Mouse (Mus musculus) stomach, embryonic 14.5 days (tissue): ENCODE measurements at regions not wholly inside any gene's neighbourhood (a gene's known extent, or its start where the extent isn't known, plus 50 kb on each side); places are given as distances from the start of the nearest gene placed in this dataset.
A peak's percentile ranks its signal among the peaks of the same experiment; 100 is the strongest.

ENCODE experiments used
- ATAC-seq: fragments of 200-750 bp; cut with Nextera tagmentation; 2 replicates; pipeline ENCODE4 v1.8.0; 2017; ENCODE audit warnings: low read depth, moderate TSS enrichment; ENCODE audit not compliant: insufficient number of reproducible peaks, insufficient read depth, low FRiP score
- H3K27ac ChIP-seq: fragments of 300-500 bp; sonication (generic); 2 replicates; pipeline ENCODE4 v1.5.1; 2014; ENCODE audit warnings: mild to moderate bottlenecking, low read length, moderate library complexity, mixed read lengths
- H3K27me3 ChIP-seq: fragments of 300-500 bp; sonication (generic); 2 replicates; pipeline ENCODE4 v1.6.1; 2014; ENCODE audit warnings: low read length, control low read depth, mixed read lengths; ENCODE audit not compliant: control insufficient read depth, insufficient read depth
- H3K36me3 ChIP-seq: fragments of 300-500 bp; sonication (generic); 2 replicates; pipeline ENCODE4 v1.6.1; 2014; ENCODE audit warnings: mild to moderate bottlenecking, control low read depth, low read length, moderate library complexity, mixed read lengths; ENCODE audit not compliant: control insufficient read depth, insufficient read depth
- H3K4me1 ChIP-seq: fragments of 300-500 bp; sonication (generic); 2 replicates; pipeline ENCODE4 v1.6.1; 2014; ENCODE audit warnings: low read length, control low read depth, mixed read lengths; ENCODE audit not compliant: control insufficient read depth, insufficient read depth
- H3K4me2 ChIP-seq: fragments of 300-500 bp; sonication (generic); replicated peaks from 2 replicates; pipeline ENCODE4 v1.6.1; 2014; ENCODE audit warnings: low read depth, low read length, control low read depth
- H3K4me3 ChIP-seq: fragments of 300-500 bp; sonication (generic); 2 replicates; pipeline ENCODE4 v1.5.1; 2014; ENCODE audit warnings: low read depth, low read length, control low read depth
- H3K9ac ChIP-seq: fragments of 300-500 bp; sonication (generic); replicated peaks from 2 replicates; pipeline ENCODE4 v1.6.1; 2014; ENCODE audit warnings: low read depth, mild to moderate bottlenecking, control low read depth, low read length, moderate library complexity, mixed read lengths
- H3K9me3 ChIP-seq: fragments of 300-500 bp; sonication (generic); 2 replicates; pipeline ENCODE4 v1.6.1; 2016; ENCODE audit warnings: low read depth, low read length, control low read depth; ENCODE audit not compliant: control insufficient read depth
- WGBS: fragments of 180-500 bp; shearing (Covaris S2); extraction: QIAGEN DNeasy Blood & Tissue Kit; methylation state at CpG from one replicate; pipeline ENCODE4 v1.1.7; 2014; 5-methylcytosine and 5-hydroxymethylcytosine counted together

DNA sequence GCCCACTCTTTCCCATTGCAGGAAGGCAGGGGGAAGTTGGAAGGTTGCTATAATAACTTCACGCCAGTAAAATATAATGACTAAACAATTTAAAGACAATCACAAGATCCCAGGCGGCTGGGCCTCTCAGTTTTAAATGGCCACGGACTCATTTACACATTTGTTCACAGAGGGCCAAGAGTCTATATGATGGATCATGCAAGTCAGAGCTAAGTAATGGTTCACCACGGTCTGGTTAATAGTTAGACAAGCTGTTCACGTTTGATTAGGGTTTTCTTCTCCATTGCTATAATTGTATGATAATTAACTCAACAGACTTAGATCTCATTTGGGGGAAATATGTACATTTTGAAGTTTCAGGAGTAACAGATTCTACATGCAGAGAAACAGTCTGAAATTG is 170.0 kb downstream of the Ppargc1a start:
- no peaks in the 10 kb centered on the region for H3K4me1 ChIP-seq
- H3K9me3 ChIP-seq: no peaks in the 10 kb centered on the region
- no peak overlapping the region for H3K9ac ChIP-seq
- H3K27ac ChIP-seq: no peak overlapping the region
- H3K36me3 ChIP-seq: no peaks in the 10 kb centered on the region
- no peak overlapping the region for H3K4me3 ChIP-seq
- no peak for ATAC-seq
- 56% methylated on average over 5 of the region's 5 CpGs for WGBS
- no peak overlapping the region for H3K4me2 ChIP-seq
- no peaks in the 10 kb centered on the region for H3K27me3 ChIP-seq

DNA sequence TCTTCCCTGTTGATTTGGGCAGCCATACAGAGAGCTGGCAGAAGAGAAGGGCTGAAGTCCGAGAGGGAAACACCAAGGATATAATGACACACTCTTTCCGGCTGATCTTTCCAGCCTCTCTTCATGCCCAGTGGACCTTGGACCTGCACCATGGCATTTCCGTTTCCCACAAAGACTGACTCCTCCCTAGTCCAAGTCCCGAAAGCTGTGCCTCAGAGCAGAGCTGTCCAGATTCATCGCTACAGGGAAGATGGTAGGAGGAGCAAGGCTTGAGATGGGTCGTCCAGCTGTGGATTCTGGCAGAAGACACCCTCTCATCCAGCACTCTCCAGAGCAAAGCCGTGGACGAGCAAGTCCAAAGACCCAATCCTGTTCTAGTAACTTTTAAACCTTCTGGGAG is 176.2 kb downstream of the Ppargc1a start:
- ATAC-seq: no peak
- H3K4me1 ChIP-seq: no peaks in the 10 kb centered on the region
- no peaks in the 10 kb centered on the region for H3K9me3 ChIP-seq
- H3K4me3 ChIP-seq: no peak overlapping the region
- no peaks in the 10 kb centered on the region for H3K36me3 ChIP-seq
- WGBS: 84% methylated on average over 8 of the region's 8 CpGs
- H3K4me2 ChIP-seq: no peak overlapping the region
- no peak overlapping the region for H3K27ac ChIP-seq
- no peak overlapping the region for H3K9ac ChIP-seq
- H3K27me3 ChIP-seq: no peaks in the 10 kb centered on the region

DNA sequence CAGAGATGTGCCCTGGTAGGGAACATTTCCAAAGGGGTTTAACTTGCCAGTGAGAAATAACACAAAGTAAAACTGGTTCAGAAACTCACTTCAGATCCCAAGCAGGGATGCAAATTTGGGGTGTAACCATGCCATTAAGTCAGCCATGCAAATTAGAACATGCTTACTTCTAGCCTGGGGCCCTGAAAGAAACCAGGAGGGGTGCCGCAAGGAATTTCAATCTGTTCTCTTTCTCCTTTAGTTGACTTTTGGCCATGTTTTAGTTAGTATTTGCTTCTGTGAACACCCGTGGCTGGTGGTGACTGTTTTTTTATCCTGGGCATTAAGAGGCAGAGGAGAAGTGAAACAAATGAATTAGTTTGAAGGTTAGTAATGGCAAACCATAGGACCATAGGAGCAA is 179.8 kb downstream of the Ppargc1a start:
- no peak for ATAC-seq
- H3K27ac ChIP-seq: no peak overlapping the region
- H3K4me3 ChIP-seq: no peak overlapping the region
- H3K9ac ChIP-seq: no peak overlapping the region
- H3K4me1 ChIP-seq: no peaks in the 10 kb centered on the region
- H3K36me3 ChIP-seq: no peaks in the 10 kb centered on the region
- WGBS: 64% methylated on average over 2 of the region's 2 CpGs
- no peaks in the 10 kb centered on the region for H3K27me3 ChIP-seq
- H3K9me3 ChIP-seq: no peaks in the 10 kb centered on the region
- H3K4me2 ChIP-seq: no peak overlapping the region

DNA sequence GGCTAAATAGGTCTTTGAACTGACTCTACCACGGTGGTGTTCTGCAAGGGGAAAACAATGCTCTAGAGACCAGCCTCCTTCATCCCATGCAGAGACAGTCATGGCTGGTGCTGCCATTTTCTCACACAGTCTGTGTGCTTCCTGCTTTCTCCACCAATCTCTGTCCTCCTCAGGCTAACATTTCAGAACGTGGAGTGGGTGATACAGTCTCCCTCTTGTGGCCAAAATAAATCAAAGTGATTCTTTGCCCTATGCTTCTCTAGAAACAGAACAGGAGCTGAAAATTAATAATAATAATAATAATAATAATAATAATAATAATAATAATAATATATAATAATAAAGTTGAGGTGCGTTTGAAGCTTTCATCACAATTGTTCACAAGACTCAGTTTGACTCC is 181.1 kb downstream of the Ppargc1a start:
- no peak for ATAC-seq

DNA sequence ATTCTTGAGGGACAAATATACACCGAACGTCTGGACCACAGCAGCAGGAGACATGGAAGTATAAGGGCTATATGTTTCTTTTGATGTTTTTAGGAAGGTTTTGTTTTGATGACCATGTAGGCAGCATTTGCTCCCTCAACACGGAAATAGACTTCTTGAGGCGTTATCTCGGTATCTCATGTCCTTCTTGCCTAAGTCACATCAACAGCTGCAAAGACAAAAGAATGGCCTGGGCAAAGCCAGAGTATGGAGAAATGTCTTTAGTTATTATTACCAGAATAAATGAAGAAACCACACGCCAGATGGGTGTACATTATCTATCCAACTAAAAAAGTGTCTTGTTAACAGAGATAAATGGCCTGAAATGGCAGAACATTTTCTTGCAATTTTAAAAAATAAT is 183.2 kb downstream of the Ppargc1a start:
- Histone ChIP-seq H3K9ac (no peak overlapping the region), H3K4me2 (no peak overlapping the region), H3K36me3 (no peaks in the 10 kb centered on the region), H3K27ac (no peak overlapping the region), H3K4me3 (no peak overlapping the region), H3K4me1 (no peaks in the 10 kb centered on the region), H3K27me3 (no peaks in the 10 kb centered on the region), H3K9me3 (no peaks in the 10 kb centered on the region)
- WGBS: 85% methylated on average over 6 of the region's 6 CpGs
- no peak for ATAC-seq

More for the DNA sequence above, 181.1 kb downstream of the Ppargc1a start:
- no peak overlapping the region for H3K4me2 ChIP-seq
- 66% methylated on average over 3 of the region's 3 CpGs for WGBS
- no peaks in the 10 kb centered on the region for H3K4me1 ChIP-seq
- H3K27me3 ChIP-seq: no peaks in the 10 kb centered on the region
- no peaks in the 10 kb centered on the region for H3K36me3 ChIP-seq
- H3K9ac ChIP-seq: no peak overlapping the region
- no peak overlapping the region for H3K27ac ChIP-seq
- H3K4me3 ChIP-seq: no peak overlapping the region
- no peaks in the 10 kb centered on the region for H3K9me3 ChIP-seq

DNA sequence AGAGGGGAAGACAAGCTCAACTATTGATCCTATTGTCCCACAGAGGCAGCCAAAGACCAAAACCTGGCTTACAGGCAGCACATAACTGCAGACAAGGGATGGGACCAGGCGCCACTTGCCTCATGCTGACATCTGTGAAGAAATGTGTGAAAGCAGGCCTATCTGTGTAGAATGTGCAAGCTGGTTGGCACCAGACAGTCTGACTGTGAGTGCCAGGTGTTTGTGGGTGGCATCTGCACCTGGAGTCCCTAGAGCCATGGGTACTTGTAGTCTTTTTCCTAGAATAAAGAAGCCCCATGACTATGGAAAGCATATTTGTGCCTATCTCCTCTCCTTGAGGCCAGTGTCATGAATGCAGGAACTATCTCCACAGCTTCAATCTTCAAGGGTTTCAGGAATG is 208.4 kb downstream of the Ppargc1a start:
- Histone ChIP-seq H3K4me2 (no peak overlapping the region), H3K27me3 (no peaks in the 10 kb centered on the region), H3K4me1 (no peaks in the 10 kb centered on the region), H3K4me3 (no peak overlapping the region), H3K9ac (no peak overlapping the region), H3K36me3 (no peaks in the 10 kb centered on the region), H3K27ac (no peak overlapping the region), H3K9me3 (no peaks in the 10 kb centered on the region)
- no peak for ATAC-seq
- 94% methylated on average over 1 of the region's 1 CpGs for WGBS

DNA sequence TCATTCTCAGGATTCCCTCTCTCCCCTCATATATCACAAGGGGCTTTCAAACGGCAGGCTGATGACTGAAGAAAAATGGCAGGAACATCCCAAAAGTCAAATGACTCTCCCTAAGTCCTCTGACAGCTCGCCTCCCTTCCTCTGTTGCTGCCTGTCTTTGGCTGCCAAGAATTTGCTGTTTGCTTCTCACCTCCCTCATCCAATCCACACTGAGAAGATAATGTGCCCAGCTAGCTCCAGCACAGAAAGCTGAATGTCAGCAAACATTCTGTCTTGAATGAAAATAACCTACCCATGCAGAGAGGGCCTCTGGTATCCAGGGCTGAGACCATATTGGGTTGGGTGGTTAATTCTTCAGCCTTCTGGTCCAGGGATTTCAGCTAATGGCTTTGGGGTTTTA is 219.3 kb downstream of the Ppargc1a start:
- no peak overlapping the region for H3K9ac ChIP-seq
- ATAC-seq: no peak
- WGBS: 37% methylated on average over 2 of the region's 2 CpGs

DNA sequence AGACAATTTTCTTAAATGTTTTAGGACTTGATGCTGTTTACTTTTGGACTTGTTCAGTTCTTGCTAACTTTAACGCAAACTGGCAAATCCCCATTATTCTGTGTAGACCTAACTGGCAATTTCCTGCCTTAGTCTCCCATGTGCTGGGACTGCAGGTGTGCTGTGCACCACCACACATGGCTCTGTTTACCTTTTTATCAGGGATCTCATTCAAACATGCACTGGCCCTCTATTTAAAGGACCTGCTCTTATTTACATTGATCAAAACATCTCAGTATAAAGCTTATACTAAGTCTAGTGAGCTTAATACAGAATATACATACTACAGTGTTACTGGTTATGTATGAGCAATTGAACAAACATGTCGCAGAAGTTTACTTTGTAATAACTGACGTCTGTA is 238.4 kb downstream of the Ppargc1a start:
- H3K9ac ChIP-seq: no peak overlapping the region
- no peak overlapping the region for H3K4me2 ChIP-seq
- no peaks in the 10 kb centered on the region for H3K4me1 ChIP-seq
- WGBS: 28% methylated on average over 3 of the region's 3 CpGs
- H3K27ac ChIP-seq: no peak overlapping the region
- H3K9me3 ChIP-seq: no peaks in the 10 kb centered on the region
- no peaks in the 10 kb centered on the region for H3K27me3 ChIP-seq
- no peak overlapping the region for H3K4me3 ChIP-seq
- H3K36me3 ChIP-seq: no peaks in the 10 kb centered on the region
- ATAC-seq: peak; percentile 76

More for the DNA sequence above, 219.3 kb downstream of the Ppargc1a start:
- Histone ChIP-seq H3K4me1 (no peaks in the 10 kb centered on the region), H3K36me3 (no peaks in the 10 kb centered on the region), H3K4me3 (no peak overlapping the region), H3K27ac (no peak overlapping the region), H3K4me2 (no peak overlapping the region), H3K27me3 (no peaks in the 10 kb centered on the region), H3K9me3 (no peaks in the 10 kb centered on the region)

DNA sequence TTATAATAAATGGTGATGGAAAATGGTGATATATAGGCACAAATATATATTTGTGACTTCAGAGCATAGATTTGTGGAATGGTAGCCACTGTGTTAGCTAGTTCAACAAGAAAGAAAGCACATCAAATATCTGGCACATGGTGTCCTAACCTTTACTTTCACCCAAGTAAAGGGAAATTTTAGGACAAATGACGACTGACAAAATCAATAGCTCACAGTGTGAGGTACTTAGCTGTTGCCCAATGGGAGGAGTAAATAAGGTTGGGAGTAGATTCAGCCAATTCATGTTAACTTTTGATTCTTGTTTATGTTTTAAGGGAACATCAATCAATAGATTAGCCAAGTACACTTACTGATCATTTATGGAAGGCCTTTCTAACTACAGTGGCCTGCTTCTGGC is 278.3 kb downstream of the Ppargc1a start:
- no peak overlapping the region for H3K9ac ChIP-seq
- H3K36me3 ChIP-seq: no peaks in the 10 kb centered on the region
- H3K4me3 ChIP-seq: no peak overlapping the region
- 60% methylated on average over 1 of the region's 1 CpGs for WGBS
- ATAC-seq: no peak
- no peak overlapping the region for H3K4me2 ChIP-seq
- H3K4me1 ChIP-seq: no peaks in the 10 kb centered on the region
- H3K9me3 ChIP-seq: no peaks in the 10 kb centered on the region
- H3K27ac ChIP-seq: no peak overlapping the region
- H3K27me3 ChIP-seq: no peaks in the 10 kb centered on the region
